ENCODE assay signal across 20 mouse cellular contexts in genomic region chr11:53182177-53182852, GRCm38 (mm10).
DNase-seq lines count a peak whose midpoint lies in the region; ATAC-seq and TF ChIP-seq lines count a peak whose summit lies in the region.
"Had no signal": no experiment of that assay in that cellular context is flagged by ENCODE, and none has a peak within 500 bp of the region (broad histone marks: within the 10 kb centered on the region; RNA-seq: fewer than 3 reads in every experiment).

No protein-coding gene starts in this region.

- H3K36me3 ChIP-seq in lung, postnatal 0 days (ENCODE audit: insufficient read depth, low read length) = no peaks in the 10 kb centered on the region
- H3K36me3 ChIP-seq: embryonic facial prominence, embryonic 12.5 days; forebrain, embryonic 10.5 days; forebrain, embryonic 15.5 days; heart, embryonic 15.5 days had no signal

- 0 out of 2 replicates have a peak, but pooled peaks have one; percentile 3 for TF ChIP-seq CTCF in layer of hippocampus, adult 2 months (conservative IDR thresholded peaks at IDR 0.05)
- TF ChIP-seq CTCF in lung, postnatal 0 days (IDR thresholded peaks at IDR 0.05) = no peak

- no peak overlapping the region for H3K4me3 ChIP-seq in layer of hippocampus, adult 2 months
- no peak overlapping the region for H3K4me3 ChIP-seq in lung, postnatal 0 days (ENCODE audit: low read depth, low read length)
- H3K4me3 ChIP-seq: embryonic facial prominence, embryonic 12.5 days; forebrain, embryonic 10.5 days; forebrain, embryonic 15.5 days; heart, embryonic 15.5 days had no signal

- H3K4me1 ChIP-seq in lung, postnatal 0 days (ENCODE audit: insufficient read depth, low read depth, low read length) = peaks cover 4% of the 10 kb centered on the region; the same call in 1 of the 2 replicates
- H3K4me1 ChIP-seq: embryonic facial prominence, embryonic 12.5 days had no signal

- WGBS in lung, postnatal 0 days = 57% methylated on average over 13 of the region's 13 CpGs

- no peak for DNase-seq in frontal cortex, postnatal 25 days (ENCODE audit: low spot score in 2 of 2)
- no peak for DNase-seq in layer of hippocampus, adult 2 months (ENCODE audit: low spot score in 2 of 2)
- DNase-seq in layer of hippocampus, postnatal 10 days (ENCODE audit: low spot score in 2 of 2) = no peak
- DNase-seq in lung, postnatal 0 days (ENCODE audit: low spot score) = peak; percentile 27
- no peak for DNase-seq in lung, postnatal 14 days
- peak; percentile 4 for DNase-seq in lung, postnatal 25 days (ENCODE audit: low spot score)
- DNase-seq: cerebellum, adult 11-12 months; gastrocnemius, postnatal 10 days; kidney, postnatal 36 days; thymus, postnatal 4 days had no signal

- TF ChIP-seq EP300 in lung, postnatal 0 days (IDR thresholded peaks at IDR 0.05) = no peak

- H3K9ac ChIP-seq in lung, postnatal 0 days (replicated peaks; ENCODE audit: low read depth) = no peak overlapping the region
- H3K9ac ChIP-seq: embryonic facial prominence, embryonic 12.5 days; forebrain, embryonic 15.5 days; heart, embryonic 15.5 days; hindbrain, embryonic 14.5 days had no signal

- no peak overlapping the region for H3K4me2 ChIP-seq in lung, postnatal 0 days (replicated peaks; ENCODE audit: low read depth, low read length)
- H3K4me2 ChIP-seq: embryonic facial prominence, embryonic 12.5 days; forebrain, embryonic 15.5 days; heart, embryonic 15.5 days; hindbrain, embryonic 14.5 days; liver, embryonic 11.5 days had no signal

- H3K27ac ChIP-seq in layer of hippocampus, adult 2 months = peak overlapping the region; percentile 43
- H3K27ac ChIP-seq in lung, postnatal 0 days (ENCODE audit: low read length) = 0 out of 2 replicates have a peak overlapping the region, but pooled peaks have one; percentile 4
- H3K27ac ChIP-seq: embryonic facial prominence, embryonic 12.5 days; forebrain, embryonic 10.5 days; forebrain, embryonic 15.5 days; heart, embryonic 15.5 days; hindbrain, embryonic 14.5 days had no signal

- ATAC-seq in frontal cortex, adult (ENCODE audit: low TSS enrichment) = 0 out of 2 replicates have a peak, but pooled peaks have one; percentile 13
- 0 out of 2 replicates have a peak, but pooled peaks have one; percentile 28 for ATAC-seq in lung, postnatal 0 days
- no peak for ATAC-seq in erythroid progenitor cell, adult 5-6 weeks (replicated peaks; ENCODE audit: low FRiP score, poor library complexity, severe bottlenecking)
- ATAC-seq: forebrain, embryonic 15.5 days; inflammation-experienced regulatory T-cells, adult 6 months; Patski had no signal

- H3K27me3 ChIP-seq in lung, postnatal 0 days (replicated peaks; ENCODE audit: insufficient read depth, low read length) = no peaks in the 10 kb centered on the region
- H3K27me3 ChIP-seq: embryonic facial prominence, embryonic 12.5 days; forebrain, embryonic 15.5 days; heart, embryonic 15.5 days had no signal

- H3K9me3 ChIP-seq in lung, postnatal 0 days (ENCODE audit: low read length) = no peaks in the 10 kb centered on the region
- H3K9me3 ChIP-seq: embryonic facial prominence, embryonic 12.5 days; forebrain, embryonic 10.5 days; forebrain, embryonic 15.5 days; heart, embryonic 15.5 days had no signal

Comparison
In these comparisons a context has a peak if more than half of its experiments do, and no peak if none do; other contexts are left out.
1. DNase-seq: peak in lung, postnatal 0 days (single experiment) and lung, postnatal 25 days (single experiment); none in frontal cortex, postnatal 25 days (0 of 2), layer of hippocampus, adult 2 months (0 of 2), layer of hippocampus, postnatal 10 days (0 of 2) and lung, postnatal 14 days (single experiment).